Mouse (Mus musculus) bone marrow, adult 2 months (tissue): ENCODE results near the gene Clcn7. TPM values are rescaled to one million over a fixed set of nuclear protein-coding genes. Genes with fewer than 3 reads are reported as not detected.

Experiments
- H3K27ac ChIP-seq: fragments of 200-500 bp; 2 replicates; pipeline ENCODE4 v1.5.1; 2012; ENCODE audit warnings: low read depth, mild to moderate bottlenecking, control low read depth, inconsistent platforms, low read length; ENCODE audit not compliant: control insufficient read depth, poor library complexity, insufficient read depth
- H3K4me1 ChIP-seq: fragments of 200-500 bp; 2 replicates; pipeline ENCODE4 v1.6.1; 2011; ENCODE audit warnings: low read length; ENCODE audit not compliant: control insufficient read depth, insufficient read depth
- H3K4me3 ChIP-seq: fragments of 200-500 bp; replicated peaks from 2 replicates; pipeline ENCODE3; 2011; ENCODE audit warnings: mild to moderate bottlenecking, low read depth, low read length, control low read depth; ENCODE audit not compliant: control insufficient read depth
- CTCF ChIP-seq: fragments of 200-500 bp; IDR thresholded peaks from 2 replicates; pipeline ENCODE4 v1.5.1; 2011; ENCODE audit warnings: low read length, control low read depth; ENCODE audit not compliant: control insufficient read depth, insufficient read depth
- POLR2A ChIP-seq: fragments of 200-500 bp; IDR thresholded peaks from 2 replicates; pipeline ENCODE4 v1.6.1; 2011; ENCODE audit warnings: low read depth, mild to moderate bottlenecking, control low read depth, low read length, borderline replicate concordance; ENCODE audit not compliant: control insufficient read depth
- whole genome bisulfite sequencing: fragments of 180-500 bp; shearing (Covaris S2); methylation state at CpG from one replicate; pipeline ENCODE4 v1.1.7; 2018; 5-methylcytosine and 5-hydroxymethylcytosine counted together
- polyA plus RNA-seq: library from polyadenylated mRNA; stranded (reverse); fragments of >200 nt; gene quantifications from 2 replicates; pipeline ENCODE4 v1.2.4, GENCODE M21; 2011; ENCODE audit warnings: low replicate concordance; ENCODE audit not compliant: missing spikeins, insufficient read depth, insufficient read length

The Clcn7 gene
- polyA plus RNA-seq, 1 experiment: 21.9 TPM

DNA sequence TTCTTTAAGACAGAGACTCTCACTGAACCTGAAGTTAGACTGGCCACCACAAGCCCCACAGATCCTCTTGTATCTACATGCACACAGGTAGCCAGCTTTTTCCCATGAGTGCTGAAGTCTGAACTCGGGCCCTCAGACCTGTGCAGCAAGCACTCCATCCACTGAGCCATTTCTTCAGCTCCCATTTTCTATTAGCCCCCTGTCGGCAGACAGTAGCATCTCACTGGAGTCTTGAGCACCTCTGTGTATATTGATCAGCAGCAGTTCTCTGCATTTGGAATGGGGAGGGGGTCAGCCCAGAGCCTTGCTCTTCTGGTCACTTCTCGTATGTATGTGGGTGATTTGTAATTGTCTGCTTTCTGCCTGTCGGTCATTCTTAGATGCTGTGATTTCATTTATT, 6.8 kb downstream of the Clcn7 start:
- H3K27ac ChIP-seq: no peak overlapping the region
- 65% methylated on average over 4 of the region's 4 CpGs for WGBS
- no peak overlapping the region for H3K4me3 ChIP-seq
- TF ChIP-seq CTCF: no peak
- no peak for TF ChIP-seq POLR2A
- H3K4me1 ChIP-seq: no peaks in the 10 kb centered on the region; the same call in 1 of the 2 replicates

DNA sequence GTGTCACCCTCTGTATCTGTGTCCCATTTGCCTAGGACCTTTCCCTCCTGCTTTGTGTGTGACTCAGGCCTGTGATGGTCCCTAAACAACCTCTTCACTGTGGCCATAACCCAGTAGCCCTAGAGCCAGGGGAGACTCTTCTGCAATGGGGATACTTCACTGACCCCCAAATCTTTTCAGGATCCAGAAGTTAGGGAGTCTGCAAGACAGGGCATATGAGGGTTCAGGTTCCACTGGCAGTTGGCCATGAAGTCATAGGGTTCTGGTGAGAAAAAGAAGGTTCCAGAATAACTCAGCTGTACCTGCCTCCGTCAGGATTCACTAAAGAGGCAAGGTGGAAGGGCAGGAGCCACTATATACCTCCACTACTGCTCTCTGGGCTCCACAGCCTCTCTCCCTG, 29.0 kb downstream of the Clcn7 start, which contains the start of gene Ccdc154:
TSS of gene Ccdc154 (plus strand) at position 301 of the 400 bp plus-strand sequence.
- Histone ChIP-seq H3K4me3 (no peak within 1 kb of the TSS), H3K27ac (no peak within 1 kb of the TSS), H3K4me1 (no peaks in the 10 kb centered on the region)
- no peak for TF ChIP-seq CTCF
- TF ChIP-seq POLR2A: no peak
- WGBS: 93% methylated on average over 1 of the region's 1 CpGs

DNA sequence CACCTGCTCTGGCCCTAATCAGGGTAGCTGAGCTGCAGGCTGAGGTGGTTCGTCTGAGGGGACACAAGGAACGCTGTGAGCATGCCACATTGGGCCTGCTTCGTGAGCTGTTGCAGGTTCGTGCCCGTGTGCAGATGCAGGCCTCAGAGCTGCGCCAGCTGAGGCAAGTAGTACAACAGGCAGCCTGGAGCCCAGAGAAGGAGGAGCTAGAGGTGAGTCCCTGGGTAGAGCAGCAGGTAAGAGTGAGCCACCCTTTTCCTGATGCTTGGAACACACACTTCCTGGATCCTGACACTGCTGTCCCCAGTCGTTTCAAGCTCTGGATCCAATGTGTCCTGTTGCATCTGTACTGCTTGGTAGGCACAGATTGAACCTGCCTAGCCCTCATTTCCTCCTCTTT, 30.2 kb downstream of the Clcn7 start:
- Histone ChIP-seq H3K27ac (no peak overlapping the region), H3K4me1 (no peaks in the 10 kb centered on the region), H3K4me3 (no peak overlapping the region)
- 72% methylated on average over 7 of the region's 7 CpGs for WGBS
- no peak for TF ChIP-seq POLR2A
- no peak for TF ChIP-seq CTCF

DNA sequence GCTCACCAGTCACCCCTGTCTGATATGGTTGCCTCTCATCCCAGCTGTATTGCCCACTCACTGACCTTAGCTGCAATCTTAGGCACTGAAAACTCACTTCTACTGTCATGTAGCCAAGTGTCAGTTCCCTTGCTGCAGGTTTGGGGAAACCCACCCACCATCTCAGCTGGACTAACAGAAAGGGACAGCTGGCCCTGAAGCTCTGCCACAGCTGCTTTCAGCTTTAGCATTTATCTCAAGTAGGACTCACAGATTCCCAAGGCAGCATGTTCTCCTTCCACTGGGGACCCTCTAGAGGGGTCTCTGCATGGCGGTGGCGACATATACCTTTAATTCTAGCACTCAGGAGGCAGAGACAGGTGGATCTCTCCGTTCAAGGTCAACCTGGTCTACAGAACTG, 31.6 kb downstream of the Clcn7 start:
- TF ChIP-seq CTCF: no peak
- no peak for TF ChIP-seq POLR2A
- no peaks in the 10 kb centered on the region for H3K4me1 ChIP-seq
- no peak overlapping the region for H3K27ac ChIP-seq
- no peak overlapping the region for H3K4me3 ChIP-seq
- WGBS: 70% methylated on average over 3 of the region's 3 CpGs

DNA sequence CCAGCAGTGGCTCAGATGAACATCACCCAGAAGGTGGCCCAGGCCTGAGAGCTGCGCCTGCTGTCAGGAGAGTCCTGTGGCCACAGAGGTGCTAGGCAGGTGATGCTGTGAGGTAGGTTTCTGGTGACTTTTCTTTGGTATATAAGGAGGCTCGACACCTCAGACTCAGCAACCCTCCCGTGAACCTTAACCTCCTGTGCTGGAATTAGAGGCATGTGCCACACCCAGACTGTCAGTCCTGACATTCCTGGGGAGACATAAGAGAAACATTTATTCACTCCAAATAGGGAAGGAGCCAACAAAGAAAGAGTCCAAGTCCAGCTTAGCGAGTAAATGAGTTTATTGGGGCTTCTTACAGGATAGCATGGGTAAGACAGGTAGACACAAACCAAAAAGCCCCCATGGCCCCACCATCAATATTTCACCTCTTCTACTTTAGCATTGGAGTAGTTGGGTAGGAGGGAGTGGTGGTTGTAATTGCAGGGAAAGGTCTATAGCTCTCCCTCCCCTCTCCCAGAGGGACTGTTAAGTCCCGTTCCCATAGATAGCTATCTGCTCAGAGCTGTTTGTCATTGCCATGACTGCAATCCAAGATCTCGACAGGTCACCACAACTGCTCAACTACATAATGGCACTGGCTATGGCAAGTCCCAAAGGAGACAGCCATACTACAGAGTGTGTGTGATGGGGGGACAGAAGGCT, 32.9 kb downstream of the Clcn7 start:
- WGBS: 58% methylated on average over 6 of the region's 6 CpGs

DNA sequence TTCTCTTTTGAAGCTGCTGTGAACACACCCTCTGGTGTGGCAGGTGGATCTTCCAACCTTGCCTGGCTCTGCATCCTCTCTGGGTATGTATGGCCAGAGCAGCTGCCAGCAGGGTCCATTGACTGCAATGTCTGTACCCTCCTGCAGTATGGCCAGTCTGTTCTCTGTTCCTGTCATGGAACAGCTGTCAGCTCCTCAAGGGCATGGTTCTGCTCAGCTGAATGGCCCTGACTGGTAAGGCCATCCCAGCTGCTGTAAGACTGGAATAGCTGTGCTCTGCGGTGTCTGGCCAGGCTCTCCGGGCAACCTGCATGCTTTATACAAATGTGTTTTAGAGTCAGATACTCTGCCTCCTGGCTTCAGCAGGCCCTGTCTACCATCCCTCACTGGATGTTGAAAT, 36.5 kb downstream of the Clcn7 start:
- no peak overlapping the region for H3K4me3 ChIP-seq
- WGBS: 86% methylated on average over 2 of the region's 2 CpGs
- no peak overlapping the region for H3K27ac ChIP-seq
- TF ChIP-seq POLR2A (no peak), CTCF (no peak)
- H3K4me1 ChIP-seq: no peaks in the 10 kb centered on the region

More for the DNA sequence above, 32.9 kb downstream of the Clcn7 start:
- no peaks in the 10 kb centered on the region for H3K4me1 ChIP-seq
- no peak overlapping the region for H3K27ac ChIP-seq
- no peak overlapping the region for H3K4me3 ChIP-seq
- TF ChIP-seq POLR2A (no peak), CTCF (no peak)

DNA sequence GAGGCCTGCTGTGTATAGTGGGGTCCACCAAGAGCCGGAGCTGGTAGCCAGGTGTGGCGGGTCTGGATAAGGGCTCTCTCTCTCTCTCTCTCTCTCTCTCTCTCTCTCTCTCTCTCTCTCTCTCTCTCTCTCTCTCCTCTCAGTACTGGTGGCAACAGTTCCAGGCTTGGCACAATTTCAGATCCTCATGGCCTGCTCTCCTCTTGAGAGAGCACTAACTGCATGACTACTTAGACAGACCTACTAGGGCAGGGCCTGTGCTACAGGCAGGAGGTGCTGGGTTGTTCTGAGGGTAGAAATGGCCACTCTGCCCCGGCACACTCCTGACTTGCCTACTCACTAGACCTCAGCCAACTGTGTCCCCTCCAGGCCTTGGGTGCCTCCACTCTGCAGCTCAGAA, 39.4 kb downstream of the Clcn7 start:
- Histone ChIP-seq H3K27ac (no peak overlapping the region), H3K4me3 (no peak overlapping the region), H3K4me1 (no peaks in the 10 kb centered on the region)
- 69% methylated on average over 3 of the region's 3 CpGs for WGBS
- TF ChIP-seq CTCF: no peak
- TF ChIP-seq POLR2A: no peak

DNA sequence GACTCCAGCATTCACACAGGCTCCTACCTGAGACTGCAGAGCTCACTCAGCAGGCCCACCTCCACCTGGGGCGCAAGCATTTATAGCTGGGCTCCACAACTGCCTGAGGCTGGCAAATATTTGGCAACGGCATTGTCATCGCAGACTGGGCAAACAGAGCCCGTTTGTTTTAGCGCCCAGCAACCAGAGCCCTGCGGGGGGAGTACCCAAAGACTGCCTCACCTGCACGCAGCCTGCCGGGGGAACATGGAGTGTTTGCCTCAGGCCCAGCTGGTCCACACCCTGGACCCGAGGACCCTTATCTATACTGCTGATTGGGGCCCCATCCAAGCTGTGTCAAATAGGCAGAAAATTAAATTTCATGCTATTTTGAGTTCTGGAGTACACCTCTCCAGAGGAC, 42.2 kb downstream of the Clcn7 start, which contains the start of gene Gm38655:
TSS of gene Gm38655 (minus strand) at position 61 of the 400 bp plus-strand sequence.
- no peak within 1 kb of the TSS for H3K27ac ChIP-seq
- no peak for TF ChIP-seq CTCF
- TF ChIP-seq POLR2A: no peak
- H3K4me3 ChIP-seq: no peak within 1 kb of the TSS
- no peaks in the 10 kb centered on the region for H3K4me1 ChIP-seq
- WGBS: 65% methylated on average over 9 of the region's 9 CpGs
